Mouse (Mus musculus) lung, adult 2 months (tissue): Measurements from ENCODE around the gene Prmt2.

Source experiments
- CTCF ChIP-seq: fragments of 200-500 bp; IDR thresholded peaks from 2 replicates; pipeline ENCODE4 v1.5.1; 2011; ENCODE audit warnings: mild to moderate bottlenecking, low read length, control low read depth; ENCODE audit not compliant: insufficient read depth
- POLR2A ChIP-seq: fragments of 200-500 bp; IDR thresholded peaks from 2 replicates; pipeline ENCODE4 v1.6.1; 2011; ENCODE audit warnings: low read depth, mild to moderate bottlenecking, control low read depth, low read length, borderline replicate concordance; ENCODE audit errors: extremely low read depth

DNA sequence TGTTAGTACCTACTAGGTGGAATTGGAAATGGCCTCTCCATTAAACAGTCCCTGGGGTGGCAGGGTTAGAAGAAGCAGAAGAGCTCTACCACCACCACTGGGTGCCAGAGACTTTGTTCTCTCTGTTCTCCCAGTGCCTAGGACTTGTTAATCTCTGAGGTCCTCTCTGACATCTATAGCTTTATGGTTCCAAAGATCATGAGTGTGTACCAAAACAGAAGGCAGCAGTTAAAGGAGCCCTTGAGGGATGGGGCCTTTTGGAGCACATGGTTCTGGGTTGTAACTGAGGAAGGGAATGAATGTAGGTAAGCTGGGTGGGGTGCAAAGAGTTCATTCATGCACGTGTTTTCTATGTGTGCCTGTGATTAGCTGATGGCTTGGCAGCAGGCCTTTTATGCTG lies 79.7 kb downstream of the Prmt2 start:
- TF ChIP-seq CTCF (no peak), POLR2A (no peak)
